In genomic region chr13:30085005-30085404, GRCm38 (mm10) we compare ENCODE assay signal across 7 mouse cellular contexts. TPM values are rescaled to one million over a fixed set of nuclear protein-coding genes. Genes with fewer than 3 reads are reported as not detected.
DNase-seq lines count a peak whose midpoint lies in the region; ATAC-seq and TF ChIP-seq lines count a peak whose summit lies in the region.

No protein-coding gene starts in this region.

- no peak overlapping the region for H3K27ac ChIP-seq in embryonic facial prominence, embryonic 13.5 days
- H3K27ac ChIP-seq in limb, embryonic 10.5 days, result peak overlapping the region; percentile 71
- H3K27ac ChIP-seq in midbrain, embryonic 13.5 days, result no peak overlapping the region
- no peak overlapping the region for H3K27ac ChIP-seq in small intestine, adult 2 months (ENCODE audit: insufficient read depth, low read depth, low read length)

- peak overlapping the region; percentile 38 for H3K4me2 ChIP-seq in embryonic facial prominence, embryonic 13.5 days
- no peak overlapping the region for H3K4me2 ChIP-seq in midbrain, embryonic 13.5 days (replicated peaks)

- no peak overlapping the region for H3K9ac ChIP-seq in embryonic facial prominence, embryonic 13.5 days
- no peak overlapping the region for H3K9ac ChIP-seq in midbrain, embryonic 13.5 days (replicated peaks)

- H3K27me3 ChIP-seq in embryonic facial prominence, embryonic 13.5 days, result peaks cover 3% of the 10 kb centered on the region; the same call in 1 of the 2 replicates
- H3K27me3 ChIP-seq in limb, embryonic 10.5 days (ENCODE audit: low read depth, poor library complexity, severe bottlenecking), result no peaks in the 10 kb centered on the region
- no peaks in the 10 kb centered on the region for H3K27me3 ChIP-seq in midbrain, embryonic 13.5 days
- no peaks in the 10 kb centered on the region for H3K27me3 ChIP-seq in small intestine, adult 2 months (ENCODE audit: control insufficient read depth, insufficient read depth, low read length)

- peaks cover 3% of the 10 kb centered on the region; the same call in 1 of the 2 replicates for H3K4me1 ChIP-seq in embryonic facial prominence, embryonic 13.5 days
- 0 out of 2 replicates have a peak, but pooled peaks cover 5% of the 10 kb centered on the region for H3K4me1 ChIP-seq in limb, embryonic 10.5 days
- peaks cover 5% of the 10 kb centered on the region; the same call in 1 of the 2 replicates for H3K4me1 ChIP-seq in midbrain, embryonic 13.5 days (replicated peaks)
- peaks cover 3% of the 10 kb centered on the region; the same call in 1 of the 2 replicates for H3K4me1 ChIP-seq in small intestine, adult 2 months (ENCODE audit: control insufficient read depth, insufficient read depth, insufficient read length, low read length)

- H3K9me3 ChIP-seq in embryonic facial prominence, embryonic 13.5 days, result no peaks in the 10 kb centered on the region
- no peaks in the 10 kb centered on the region for H3K9me3 ChIP-seq in limb, embryonic 10.5 days (replicated peaks)
- H3K9me3 ChIP-seq in midbrain, embryonic 13.5 days, result peaks cover 6% of the 10 kb centered on the region; the same call in 1 of the 2 replicates

- ATAC-seq in embryonic facial prominence, embryonic 13.5 days (ENCODE audit: insufficient number of reproducible peaks, insufficient read depth, low FRiP score, low TSS enrichment, low read depth), result 0 out of 2 replicates have a peak, but pooled peaks have one; percentile 32
- peak; percentile 92 for ATAC-seq in midbrain, embryonic 13.5 days

- no peaks in the 10 kb centered on the region for H3K36me3 ChIP-seq in embryonic facial prominence, embryonic 13.5 days
- H3K36me3 ChIP-seq in limb, embryonic 10.5 days, result no peaks in the 10 kb centered on the region
- no peaks in the 10 kb centered on the region for H3K36me3 ChIP-seq in midbrain, embryonic 13.5 days
- no peaks in the 10 kb centered on the region for H3K36me3 ChIP-seq in small intestine, adult 2 months (ENCODE audit: control insufficient read depth, insufficient read depth, low read length)

- WGBS in embryonic facial prominence, embryonic 13.5 days, result 2% methylated on average over 10 of the region's 10 CpGs
- WGBS in limb, embryonic 10.5 days, result 2% methylated on average over 10 of the region's 10 CpGs
- WGBS in midbrain, embryonic 13.5 days, result 2% methylated on average over 10 of the region's 10 CpGs
- under 1% methylated on average over 10 of the region's 10 CpGs for WGBS in small intestine, adult 2 months

- peak; percentile 98 for TF ChIP-seq CTCF in small intestine, adult 2 months (IDR thresholded peaks at IDR 0.05; ENCODE audit: extremely low read depth, insufficient read length, insufficient replicate concordance, low read depth, low read length)

- TF ChIP-seq POLR2A in small intestine, adult 2 months (IDR thresholded peaks at IDR 0.05; ENCODE audit: low read depth, low read length), result no peak

- peak; percentile 82 for DNase-seq in adrenal gland, postnatal 25 days
- DNase-seq in heart, adult 18-20 months, result peak; percentile 86 to 93
- DNase-seq in kidney, adult 18-20 months, result peak; percentile 87
- peak; percentile 96 for DNase-seq in limb, embryonic 10.5 days (ENCODE audit: low spot score)

- no peak overlapping the region for H3K4me3 ChIP-seq in embryonic facial prominence, embryonic 13.5 days
- H3K4me3 ChIP-seq in limb, embryonic 10.5 days, result no peak overlapping the region
- no peak overlapping the region for H3K4me3 ChIP-seq in midbrain, embryonic 13.5 days (replicated peaks)
- no peak overlapping the region for H3K4me3 ChIP-seq in small intestine, adult 2 months (ENCODE audit: low read depth, low read length)

RNA-seq across cellular contexts. Expression of gene Mboat1, which starts 51.3 kb away (rescaled TPM):
- total RNA-seq in adrenal gland, postnatal 25 days (2021), result 4.6 and 5.9 TPM in 2 replicates
- 12.3 and 13.5 TPM in 2 replicates for polyA plus RNA-seq in embryonic facial prominence, embryonic 13.5 days (2015; fragmentation: Nextera tagmentation; extraction: Ambion mirVana)
- total RNA-seq in heart, adult 18-20 months (2021), result 1 to 10 TPM in 1 of 2 experiments, under 1 TPM in 1; 0.79 to 1.6 TPM
- 3.7 and 4.3 TPM in 2 replicates for polyA plus RNA-seq in limb, embryonic 10.5 days (2016; fragmentation: Nextera tagmentation; extraction: Ambion mirVana)
- polyA plus RNA-seq in midbrain, embryonic 13.5 days (2015; fragmentation: Nextera tagmentation; extraction: Ambion mirVana), result 3.0 and 3.4 TPM in 2 replicates
- polyA plus RNA-seq in small intestine, adult 2 months (2012; rRNA removed), result 4.6 and 5.5 TPM in 2 replicates
